ENCODE assay signal across 8 mouse cellular contexts in the genomic region with DNA sequence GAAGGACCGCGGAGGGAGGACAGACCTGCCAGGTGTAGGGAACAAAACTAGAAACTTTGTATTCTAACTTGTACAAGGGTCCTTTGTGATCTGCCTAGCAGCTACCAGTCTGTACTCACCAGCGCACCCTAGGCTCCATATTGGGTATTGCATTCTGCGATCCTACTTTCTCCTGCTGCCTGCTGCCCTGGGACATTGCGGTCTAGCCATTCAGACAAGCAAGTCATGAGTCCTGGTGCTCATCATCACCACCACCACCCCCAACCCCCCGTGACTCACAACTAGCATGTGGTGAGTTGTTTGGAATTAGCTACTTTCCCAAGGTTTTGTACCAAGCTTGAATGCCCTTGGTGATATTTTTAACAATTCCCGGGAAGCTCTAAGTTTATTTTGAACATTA. TPM values are rescaled to one million over a fixed set of nuclear protein-coding genes. Genes with fewer than 3 reads are reported as not detected.
DNase-seq lines count a peak whose midpoint lies in the region.

No protein-coding gene starts in this region.

- DNase-seq in ES-CJ7 (ENCODE audit: low read depth, low spot score) (peak; percentile 87), MN1 (ENCODE audit: low spot score) (no peak)
- DNase-seq in adrenal gland, adult 18-20 months (ENCODE audit: low spot score in 2 of 2): peak; percentile 61 to 67
- peak; percentile 88 for DNase-seq in embryo, embryonic 10 days (ENCODE audit: low spot score)
- peak; percentile 55 to 70 for DNase-seq in gastrocnemius, postnatal 4 days (ENCODE audit: low spot score in 2 of 2)
- peak; percentile 12 to 71 for DNase-seq in layer of hippocampus, adult 18-20 months (ENCODE audit: low spot score in 2 of 2)
- DNase-seq in lung, postnatal 10 days: peak; percentile 88
- peak; percentile 63 for DNase-seq in right cerebral cortex, postnatal 14 days

RNA-seq across cellular contexts. Expression of a gene that starts 17.8 kb away (rescaled TPM):
- 1 to 10 TPM; 1.4 TPM for total RNA-seq in adrenal gland, adult 18-20 months (2021)
- 10 to 100 TPM; 13.6 to 16.2 TPM for total RNA-seq in gastrocnemius, postnatal 4 days (2021)
- total RNA-seq in layer of hippocampus, adult 18-20 months (2021): 1 to 10 TPM; 1.5 to 2.1 TPM

Comparison
In these comparisons a context has a peak if more than half of its experiments do, and no peak if none do; other contexts are left out.
1. RNA of a gene that starts 17.8 kb away (total RNA-seq): 13.6 to 16.2 TPM in gastrocnemius, postnatal 4 days; 1.5 to 2.1 TPM in layer of hippocampus, adult 18-20 months and 1.4 TPM in adrenal gland, adult 18-20 months; every median in the first group is over 4 times any median in the second.